Mouse (Mus musculus) Muller cell, postnatal 12 days (primary cell): ENCODE data around the gene Ccdc85b.

Source experiments
- DNase-seq: peaks from one replicate; pipeline ENCODE4 v3.0.0-alpha.2; 2015; ENCODE audit errors: inconsistent ontology term

The Ccdc85b gene

GRCm38 (mm10) chr19:5424782-5425741 lies 32.6 kb downstream of the Ccdc85b start, which contains the start of the genes Drap1 and AI837181:
TSS of gene Drap1 (minus strand) at chr19:5424979.
TSS of gene AI837181 (plus strand) at chr19:5425144.
- peak; percentile 99 for DNase-seq

- DNase-seq, result peak; percentile 88
Measured at GRCm38 (mm10) chr19:5424092-5424781, 33.5 kb downstream of the Ccdc85b start.

DNA sequence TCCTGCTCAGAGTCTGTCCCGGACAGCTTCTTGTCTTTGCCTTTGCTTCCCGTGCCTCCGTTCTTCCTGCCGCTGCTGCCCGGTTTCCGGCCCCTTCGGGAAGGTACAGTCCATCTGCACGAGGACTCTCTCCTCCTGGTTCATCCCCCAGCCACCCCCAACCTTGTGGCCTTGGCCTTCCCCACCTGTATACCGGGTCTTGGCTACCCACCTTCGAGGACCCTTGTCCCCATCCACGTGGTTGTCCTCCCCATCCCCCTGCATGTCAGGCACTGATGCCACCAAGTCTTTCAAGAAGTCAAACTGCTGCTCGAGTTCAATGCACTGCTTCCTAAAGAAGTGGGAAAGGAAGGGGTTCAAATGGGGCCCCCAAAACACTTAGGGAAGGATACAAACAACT lies 34.1 kb downstream of the Ccdc85b start:
- DNase-seq, result no peak

- no peak for DNase-seq
Measured at GRCm38 (mm10) chr19:5422895-5423443, 34.7 kb downstream of the Ccdc85b start.

GRCm38 (mm10) chr19:5422267-5422666 lies 35.4 kb downstream of the Ccdc85b start:
- DNase-seq, result no peak

DNA sequence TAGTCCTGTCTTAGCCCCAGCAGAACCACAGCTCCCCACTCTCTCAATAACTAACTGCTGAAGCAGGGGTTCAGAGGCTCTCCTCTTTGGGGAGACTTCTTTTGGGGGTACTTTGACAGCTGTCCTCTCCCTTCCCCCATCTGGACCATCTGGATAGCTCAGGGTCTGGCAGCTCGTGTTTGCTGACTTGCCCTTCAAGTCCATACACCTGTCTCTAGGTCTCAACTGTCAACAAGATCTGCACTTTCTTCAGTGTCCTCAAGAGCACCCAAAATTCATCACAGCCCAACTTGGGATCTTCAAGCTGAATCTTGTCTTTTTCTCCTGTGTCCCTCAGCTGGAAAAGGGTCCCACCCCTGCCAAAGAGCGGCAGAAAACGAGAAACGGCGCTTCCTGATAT lies 35.9 kb downstream of the Ccdc85b start:
- DNase-seq, result no peak

- no peak for DNase-seq
Measured at GRCm38 (mm10) chr19:5420579-5420978, 37.1 kb downstream of the Ccdc85b start.

- DNase-seq, result no peak
Measured at GRCm38 (mm10) chr19:5419630-5420029, 38.1 kb downstream of the Ccdc85b start.

- no peak for DNase-seq
Measured at GRCm38 (mm10) chr19:5418750-5419466, 38.8 kb downstream of the Ccdc85b start.

GRCm38 (mm10) chr19:5414534-5414957 lies 43.1 kb downstream of the Ccdc85b start:
- no peak for DNase-seq

DNA sequence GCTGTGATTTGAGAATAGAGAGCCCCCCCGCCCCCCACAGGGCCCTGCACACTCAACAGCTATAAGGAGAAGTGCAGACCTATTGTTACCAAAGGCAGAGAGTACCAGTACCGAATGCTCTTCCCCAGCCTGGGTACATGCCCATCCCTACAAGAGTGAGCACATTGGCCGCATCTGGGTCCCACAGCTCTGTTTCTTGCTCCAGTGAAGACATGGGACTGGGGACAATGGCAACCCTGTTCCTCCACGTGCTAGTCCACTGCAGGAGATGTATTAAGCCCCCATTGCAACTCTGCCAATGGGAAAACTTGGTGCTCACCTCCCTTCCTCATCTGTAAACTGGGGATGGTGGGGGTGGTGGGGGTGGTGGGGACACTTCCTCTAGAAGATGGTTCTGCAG lies 43.9 kb downstream of the Ccdc85b start:
- no peak for DNase-seq

- DNase-seq, result no peak
Measured at GRCm38 (mm10) chr19:5411961-5412360, 45.7 kb downstream of the Ccdc85b start.

- DNase-seq, result no peak
Measured at GRCm38 (mm10) chr19:5410641-5411040, 47.1 kb downstream of the Ccdc85b start.

GRCm38 (mm10) chr19:5409068-5409467 lies 48.6 kb downstream of the Ccdc85b start:
- no peak for DNase-seq

DNA sequence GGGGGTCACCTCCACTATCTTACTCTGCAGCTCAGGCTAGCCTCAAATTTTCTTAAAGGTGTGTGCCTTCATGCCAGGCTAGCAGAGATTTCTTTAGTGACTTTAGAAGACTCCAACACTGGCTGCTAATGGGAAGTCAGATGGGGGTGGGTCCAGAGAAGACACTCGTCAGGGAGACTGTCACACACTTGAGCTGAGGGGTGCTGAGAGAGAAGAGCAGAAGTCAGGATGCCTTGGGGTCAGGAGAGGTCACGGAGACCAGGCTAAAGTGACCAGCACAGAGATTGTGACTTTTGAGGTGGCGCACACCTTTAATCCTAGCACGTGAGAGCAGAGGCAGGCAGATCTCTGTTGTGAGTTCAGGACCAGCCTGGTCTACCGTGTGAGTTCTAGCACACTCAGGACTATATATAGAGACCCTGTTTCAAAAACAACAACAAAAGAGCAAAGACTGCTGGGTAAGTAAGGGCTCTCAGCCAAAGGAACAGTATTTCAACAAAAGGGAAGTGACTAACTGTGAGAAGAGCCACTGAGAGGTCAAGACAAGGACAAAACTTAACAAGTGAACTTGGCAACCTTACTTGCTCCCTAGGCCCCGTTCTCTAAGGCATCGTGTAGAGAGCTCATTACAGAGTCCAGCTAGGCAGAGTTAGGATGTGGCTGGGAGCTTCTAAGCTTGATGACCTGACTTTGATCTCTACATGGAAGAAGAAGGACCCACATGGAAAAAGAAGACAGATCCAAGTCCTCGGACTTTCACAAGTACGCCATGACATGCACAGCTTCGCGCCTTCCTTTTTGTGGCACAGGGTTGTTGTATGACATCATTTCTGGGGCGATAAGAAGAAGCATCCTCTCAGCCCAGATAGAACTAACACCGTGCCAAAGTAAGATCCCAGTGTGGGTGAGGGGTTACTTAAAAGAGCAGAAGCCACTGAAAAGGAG lies 49.4 kb downstream of the Ccdc85b start:
- DNase-seq, result no peak

- peak; percentile 64 for DNase-seq
Measured at GRCm38 (mm10) chr19:5407133-5407532, 50.6 kb downstream of the Ccdc85b start.

DNA sequence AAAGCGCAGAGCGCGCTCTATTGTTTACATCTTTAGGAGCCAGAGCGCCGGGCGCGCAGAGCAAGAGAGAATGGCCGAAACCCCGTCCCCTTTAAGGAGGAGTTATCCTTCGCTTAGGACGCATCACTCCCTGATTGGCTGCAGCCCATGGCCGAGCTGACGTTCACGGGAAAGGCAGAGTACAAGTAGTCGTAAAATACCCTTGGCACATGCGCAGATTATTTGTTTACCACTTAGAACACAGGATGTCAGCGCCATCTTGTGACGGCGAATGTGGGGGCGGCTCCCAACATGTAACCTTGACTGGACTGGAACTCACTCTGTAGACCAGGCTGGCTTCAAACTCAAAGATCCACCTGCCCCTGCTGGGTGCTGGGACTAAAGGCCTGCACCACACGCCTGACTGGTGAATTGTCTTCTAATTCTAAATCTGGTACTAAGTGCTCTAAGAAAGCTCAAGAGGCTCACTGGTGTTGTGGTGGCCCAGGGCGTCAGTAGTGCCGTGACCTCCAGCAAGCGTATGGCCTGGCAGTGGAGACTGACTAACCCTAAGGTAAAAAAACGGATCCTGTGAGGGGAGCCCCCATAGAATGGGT lies 51.1 kb downstream of the Ccdc85b start:
- peak; percentile 73 for DNase-seq

DNA sequence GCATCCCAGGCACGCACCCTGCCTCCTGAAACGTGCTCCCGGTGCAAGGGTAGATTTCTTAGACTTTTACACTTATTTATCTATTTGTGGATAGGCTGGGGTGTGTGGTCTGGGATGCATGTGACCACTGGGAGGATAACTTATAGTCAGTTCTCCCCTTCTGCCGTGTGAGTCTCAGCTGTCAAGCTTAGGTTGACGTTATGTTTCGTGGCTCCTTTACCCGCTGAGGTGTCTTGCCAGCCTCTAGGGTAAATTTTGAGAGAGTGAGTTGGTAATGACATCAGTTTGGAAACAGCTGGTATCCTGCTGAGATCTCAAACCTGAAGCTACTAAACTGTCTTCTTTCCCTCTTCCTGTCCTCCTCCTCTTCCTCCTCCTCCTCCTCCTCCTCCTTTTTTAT lies 51.8 kb downstream of the Ccdc85b start:
- DNase-seq, result no peak
